In the genomic region with DNA sequence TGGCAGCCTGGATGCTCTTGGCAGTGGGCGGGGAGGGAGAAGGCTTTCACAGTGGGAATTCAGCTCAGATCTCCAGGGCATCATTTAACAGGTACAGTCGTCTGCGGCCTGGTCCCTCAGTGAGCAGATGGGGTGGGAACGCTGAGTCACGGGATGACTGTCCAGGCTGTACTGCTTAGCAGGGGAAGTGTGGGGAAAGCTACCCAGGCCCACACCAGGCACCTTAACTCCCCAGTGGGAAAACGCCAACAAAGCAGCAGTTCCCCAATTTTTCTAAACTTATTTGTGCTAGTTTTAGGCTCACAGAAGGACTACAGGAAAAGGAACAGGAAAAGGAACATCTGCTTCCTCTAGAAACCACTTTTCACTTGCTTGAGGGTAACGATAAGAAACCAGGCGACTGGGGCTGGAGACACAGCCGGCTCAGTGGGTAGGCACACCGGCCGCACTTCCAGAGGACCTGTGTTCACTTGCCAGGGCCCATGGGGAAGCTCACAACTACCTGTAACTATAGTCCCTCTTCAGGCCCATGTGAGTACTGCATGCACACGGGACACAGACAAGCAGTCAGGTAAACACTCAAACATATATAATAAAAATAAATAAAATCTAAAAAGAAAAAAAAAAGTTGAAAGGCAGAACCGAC, we compare ENCODE assay signal across 12 mouse cellular contexts.
A peak's percentile ranks its signal among the peaks of the same experiment; 100 is the strongest.
DNase-seq lines count a peak whose midpoint lies in the region; ATAC-seq and TF ChIP-seq lines count a peak whose summit lies in the region.
"Had no signal": no experiment of that assay in that cellular context is flagged by ENCODE, and none has a peak within 500 bp of the region (broad histone marks: within the 10 kb centered on the region; RNA-seq: fewer than 3 reads in every experiment).

No protein-coding gene starts in this region.

- no peak overlapping the region for H3K27ac ChIP-seq in forebrain, postnatal 0 days (ENCODE audit: low read depth, low read length)
- no peak overlapping the region for H3K27ac ChIP-seq in forebrain, embryonic 14.5 days (ENCODE audit: low read depth, low read length)
- no peak overlapping the region for H3K27ac ChIP-seq in liver, embryonic 12.5 days
- H3K27ac ChIP-seq in liver, embryonic 14.5 days = no peak overlapping the region
- H3K27ac ChIP-seq in forebrain, embryonic 12.5 days = no peak overlapping the region
- H3K27ac ChIP-seq: embryonic facial prominence, embryonic 12.5 days; limb, embryonic 12.5 days; midbrain, embryonic 13.5 days had no signal

- no peak overlapping the region for H3K4me3 ChIP-seq in forebrain, postnatal 0 days (ENCODE audit: low read depth, low read length)
- H3K4me3 ChIP-seq in forebrain, embryonic 14.5 days (ENCODE audit: low read depth, low read length) = no peak overlapping the region
- no peak overlapping the region for H3K4me3 ChIP-seq in liver, embryonic 12.5 days
- H3K4me3 ChIP-seq in E14TG2a.4 (replicated peaks; ENCODE audit: low read length) = no peak overlapping the region
- no peak overlapping the region for H3K4me3 ChIP-seq in liver, embryonic 14.5 days (ENCODE audit: insufficient read depth in 1 of 2, low read depth in 2 of 2, low read length in 2 of 2)
- H3K4me3 ChIP-seq in forebrain, embryonic 12.5 days (replicated peaks) = no peak overlapping the region
- H3K4me3 ChIP-seq: embryonic facial prominence, embryonic 12.5 days; limb, embryonic 12.5 days; midbrain, embryonic 13.5 days had no signal

- DNase-seq in forebrain, postnatal 0 days = no peak
- no peak for DNase-seq in forebrain, embryonic 14.5 days (ENCODE audit: low spot score)
- DNase-seq in liver = peak; percentile 18
- no peak for DNase-seq in liver, embryonic 14.5 days (ENCODE audit: low read depth in 3 of 3, low spot score in 3 of 3)
- no peak for DNase-seq in urinary bladder, postnatal 10 days (ENCODE audit: low spot score)
- DNase-seq: spleen, adult 18-20 months had no signal

- no peak for TF ChIP-seq EP300 in liver, embryonic 14.5 days (IDR thresholded peaks at IDR 0.05; ENCODE audit: low read depth)

- ATAC-seq in forebrain, postnatal 0 days = no peak
- ATAC-seq in forebrain, embryonic 14.5 days = no peak
- no peak for ATAC-seq in liver, embryonic 12.5 days
- no peak for ATAC-seq in liver, embryonic 14.5 days (ENCODE audit: insufficient read depth)
- ATAC-seq in forebrain, embryonic 12.5 days (ENCODE audit: low FRiP score) = no peak
- ATAC-seq: midbrain, embryonic 13.5 days had no signal

- WGBS in forebrain, postnatal 0 days = 90% methylated on average over 13 of the region's 13 CpGs
- 89% methylated on average over 13 of the region's 13 CpGs for WGBS in forebrain, embryonic 14.5 days
- 36% methylated on average over 13 of the region's 13 CpGs for WGBS in liver, embryonic 12.5 days (ENCODE audit: insufficient replicate concordance)
- 31% methylated on average over 13 of the region's 13 CpGs for WGBS in liver, embryonic 14.5 days (ENCODE audit: insufficient replicate concordance)
- WGBS in forebrain, embryonic 12.5 days = 93% methylated on average over 13 of the region's 13 CpGs

- TF ChIP-seq CTCF in forebrain, postnatal 0 days (IDR thresholded peaks at IDR 0.05; ENCODE audit: low read depth) = peak; percentile 31
- TF ChIP-seq CTCF in E14TG2a.4 (conservative IDR thresholded peaks at IDR 0.05; ENCODE audit: low read length) = peak; percentile 56
- peak; percentile 18; the same call in 1 of the 2 replicates for TF ChIP-seq CTCF in liver, embryonic 14.5 days (IDR thresholded peaks at IDR 0.05; ENCODE audit: low read depth)

- peaks cover 16% of the 10 kb centered on the region for H3K36me3 ChIP-seq in forebrain, postnatal 0 days (ENCODE audit: insufficient read depth)
- peaks cover 14% of the 10 kb centered on the region; the same call in 1 of the 2 replicates for H3K36me3 ChIP-seq in forebrain, embryonic 14.5 days (ENCODE audit: control insufficient read depth, insufficient read depth, low read length)
- H3K36me3 ChIP-seq in liver, embryonic 12.5 days = peaks cover 70% of the 10 kb centered on the region
- H3K36me3 ChIP-seq in E14TG2a.4 (ENCODE audit: insufficient read depth, low read length) = peaks cover 40% of the 10 kb centered on the region
- no peaks in the 10 kb centered on the region; the same call in 1 of the 2 replicates for H3K36me3 ChIP-seq in liver, embryonic 14.5 days (replicated peaks; ENCODE audit: control insufficient read depth, insufficient read depth, low read depth)
- H3K36me3 ChIP-seq in forebrain, embryonic 12.5 days (replicated peaks) = peaks cover 38% of the 10 kb centered on the region

- H3K4me1 ChIP-seq in forebrain, postnatal 0 days (ENCODE audit: insufficient read depth) = no peaks in the 10 kb centered on the region
- H3K4me1 ChIP-seq in forebrain, embryonic 14.5 days (ENCODE audit: control insufficient read depth, insufficient read depth, low read length) = no peaks in the 10 kb centered on the region
- H3K4me1 ChIP-seq in liver, embryonic 12.5 days = no peaks in the 10 kb centered on the region
- peaks cover 10% of the 10 kb centered on the region for H3K4me1 ChIP-seq in E14TG2a.4 (replicated peaks; ENCODE audit: low read depth, low read length)
- peaks cover 0 to 2% of the 10 kb centered on the region in 2 experiments; a peak in 1 of 4 replicates for H3K4me1 ChIP-seq in liver, embryonic 14.5 days (replicated peaks; ENCODE audit: control insufficient read depth in 2 of 2, insufficient read depth in 2 of 2, low read length in 1 of 2)
- peaks cover 5% of the 10 kb centered on the region; the same call in 1 of the 2 replicates for H3K4me1 ChIP-seq in forebrain, embryonic 12.5 days
- H3K4me1 ChIP-seq: embryonic facial prominence, embryonic 12.5 days; limb, embryonic 12.5 days; midbrain, embryonic 13.5 days had no signal

- no peaks in the 10 kb centered on the region for H3K9me3 ChIP-seq in forebrain, postnatal 0 days (ENCODE audit: low read length)
- H3K9me3 ChIP-seq in forebrain, embryonic 14.5 days (replicated peaks; ENCODE audit: control insufficient read depth, low read length) = no peaks in the 10 kb centered on the region
- no peaks in the 10 kb centered on the region for H3K9me3 ChIP-seq in liver, embryonic 12.5 days (replicated peaks)
- H3K9me3 ChIP-seq in E14TG2a.4 (ENCODE audit: low read length) = no peaks in the 10 kb centered on the region
- no peaks in the 10 kb centered on the region for H3K9me3 ChIP-seq in liver, embryonic 14.5 days (ENCODE audit: control insufficient read depth, low read length)
- H3K9me3 ChIP-seq in forebrain, embryonic 12.5 days = no peaks in the 10 kb centered on the region
- H3K9me3 ChIP-seq: embryonic facial prominence, embryonic 12.5 days; midbrain, embryonic 13.5 days had no signal

- H3K4me2 ChIP-seq in forebrain, postnatal 0 days (ENCODE audit: low read depth) = no peak overlapping the region
- no peak overlapping the region for H3K4me2 ChIP-seq in forebrain, embryonic 14.5 days (ENCODE audit: low read length)
- H3K4me2 ChIP-seq in liver, embryonic 12.5 days = no peak overlapping the region
- no peak overlapping the region for H3K4me2 ChIP-seq in liver, embryonic 14.5 days (ENCODE audit: low read depth)
- H3K4me2 ChIP-seq in forebrain, embryonic 12.5 days = no peak overlapping the region
- H3K4me2 ChIP-seq: embryonic facial prominence, embryonic 12.5 days; limb, embryonic 12.5 days; midbrain, embryonic 13.5 days had no signal

- H3K27me3 ChIP-seq in forebrain, postnatal 0 days (ENCODE audit: insufficient read depth, low read length) = no peaks in the 10 kb centered on the region
- H3K27me3 ChIP-seq in forebrain, embryonic 14.5 days (replicated peaks; ENCODE audit: control insufficient read depth, insufficient read depth, low read length) = no peaks in the 10 kb centered on the region
- no peaks in the 10 kb centered on the region for H3K27me3 ChIP-seq in liver, embryonic 12.5 days (replicated peaks)
- no peaks in the 10 kb centered on the region for H3K27me3 ChIP-seq in E14TG2a.4 (ENCODE audit: insufficient read depth, low read length)
- H3K27me3 ChIP-seq in liver, embryonic 14.5 days (ENCODE audit: control insufficient read depth, insufficient read depth, low read length) = no peaks in the 10 kb centered on the region
- no peaks in the 10 kb centered on the region for H3K27me3 ChIP-seq in forebrain, embryonic 12.5 days
- H3K27me3 ChIP-seq: embryonic facial prominence, embryonic 12.5 days; limb, embryonic 12.5 days; midbrain, embryonic 13.5 days had no signal

- no peak overlapping the region for H3K9ac ChIP-seq in forebrain, postnatal 0 days
- no peak overlapping the region for H3K9ac ChIP-seq in forebrain, embryonic 14.5 days (ENCODE audit: low read length)
- H3K9ac ChIP-seq in liver, embryonic 12.5 days = no peak overlapping the region
- no peak overlapping the region for H3K9ac ChIP-seq in liver, embryonic 14.5 days (replicated peaks)
- no peak overlapping the region for H3K9ac ChIP-seq in forebrain, embryonic 12.5 days
- H3K9ac ChIP-seq: embryonic facial prominence, embryonic 12.5 days; limb, embryonic 12.5 days; midbrain, embryonic 13.5 days had no signal
